Mouse (Mus musculus): ENCODE data around the gene Mymx.

The Mymx gene

GRCm38 (mm10) chr17:45596631-45597396 lies 5.1 kb downstream of the Mymx start:
- TF ChIP-seq GATA4 (IDR thresholded peaks at IDR 0.05; ENCODE audit: insufficient replicate concordance, low read length): no peak; the same call in 1 of the 2 replicates

- no peak for TF ChIP-seq GATA4 (IDR thresholded peaks at IDR 0.05; ENCODE audit: insufficient replicate concordance, low read length)
Measured at GRCm38 (mm10) chr17:45595736-45596390, 6.0 kb downstream of the Mymx start.

- no peak for TF ChIP-seq GATA4 (IDR thresholded peaks at IDR 0.05; ENCODE audit: insufficient replicate concordance, low read length)
Measured at GRCm38 (mm10) chr17:45594881-45595735, 6.8 kb downstream of the Mymx start.

GRCm38 (mm10) chr17:45594195-45594594 lies 7.7 kb downstream of the Mymx start:
- no peak for TF ChIP-seq GATA4 (IDR thresholded peaks at IDR 0.05; ENCODE audit: insufficient replicate concordance, low read length)

DNA sequence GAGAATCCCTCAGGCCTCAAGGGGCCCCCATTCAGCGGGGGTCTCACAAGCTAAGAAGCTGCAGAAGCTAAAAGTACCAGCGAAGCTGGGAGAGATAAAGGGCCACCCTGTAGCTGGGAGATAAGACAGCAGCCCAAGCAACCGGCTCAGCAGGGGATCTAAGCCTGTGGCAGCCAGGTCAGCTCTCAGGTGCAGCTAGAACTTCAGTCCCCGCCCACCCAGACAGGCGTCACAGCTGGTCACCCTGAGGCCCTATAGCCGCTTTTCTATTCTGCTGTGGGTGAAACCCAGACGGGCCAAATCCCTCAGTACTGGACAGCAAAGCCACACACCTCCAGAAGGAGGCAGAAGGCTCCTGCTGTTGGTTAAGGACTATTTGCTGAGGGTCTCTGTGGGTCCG lies 8.4 kb downstream of the Mymx start:
- TF ChIP-seq GATA4 (IDR thresholded peaks at IDR 0.05; ENCODE audit: insufficient replicate concordance, low read length): no peak

DNA sequence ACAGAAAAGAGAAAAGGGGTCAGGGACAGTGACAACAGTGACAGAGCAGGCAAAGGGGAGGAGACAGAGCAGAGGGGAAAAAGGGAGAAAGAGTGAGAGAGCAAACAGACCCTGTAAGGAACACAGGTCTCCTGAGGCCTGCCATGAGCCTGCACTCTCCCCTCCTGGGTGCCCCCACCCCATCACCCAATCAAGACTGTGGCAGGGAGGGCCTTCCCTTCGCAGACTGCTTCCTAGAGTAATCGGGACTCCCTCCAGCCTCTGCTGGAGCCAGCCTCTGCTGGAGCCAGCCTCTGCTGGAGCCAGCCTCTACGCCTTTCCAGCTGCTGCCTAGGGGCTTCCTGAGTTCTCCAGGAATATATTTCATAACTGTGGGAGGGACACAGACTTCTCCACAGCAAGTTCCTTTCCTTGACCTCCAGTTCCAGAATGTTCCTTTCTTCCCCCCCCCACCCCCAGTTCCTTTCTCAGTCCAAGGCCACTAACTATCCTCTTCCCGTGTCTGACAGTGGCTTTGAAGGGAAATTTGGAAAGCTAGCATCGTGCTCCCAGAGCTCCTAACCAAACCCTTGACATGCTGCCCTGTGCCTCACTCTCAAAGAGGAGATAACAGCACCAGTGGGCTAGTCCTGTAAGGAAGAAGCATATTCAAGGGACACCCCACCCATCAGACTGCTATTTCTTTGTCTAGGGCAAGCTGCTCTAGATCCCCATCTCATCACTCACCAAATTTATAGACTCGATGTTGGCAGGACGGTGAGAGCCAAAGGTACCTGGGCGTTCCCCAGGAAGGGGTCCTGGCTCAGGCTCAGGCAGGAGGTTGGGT lies 9.1 kb downstream of the Mymx start:
- TF ChIP-seq GATA4 (IDR thresholded peaks at IDR 0.05; ENCODE audit: insufficient replicate concordance, low read length): peak; percentile 15; the same call in 1 of the 2 replicates

- no peak for TF ChIP-seq GATA4 (IDR thresholded peaks at IDR 0.05; ENCODE audit: insufficient replicate concordance, low read length)
Measured at GRCm38 (mm10) chr17:45591701-45592605, 9.9 kb downstream of the Mymx start.

- no peak for TF ChIP-seq GATA4 (IDR thresholded peaks at IDR 0.05; ENCODE audit: insufficient replicate concordance, low read length)
Measured at GRCm38 (mm10) chr17:45590410-45590809, 11.5 kb downstream of the Mymx start.

DNA sequence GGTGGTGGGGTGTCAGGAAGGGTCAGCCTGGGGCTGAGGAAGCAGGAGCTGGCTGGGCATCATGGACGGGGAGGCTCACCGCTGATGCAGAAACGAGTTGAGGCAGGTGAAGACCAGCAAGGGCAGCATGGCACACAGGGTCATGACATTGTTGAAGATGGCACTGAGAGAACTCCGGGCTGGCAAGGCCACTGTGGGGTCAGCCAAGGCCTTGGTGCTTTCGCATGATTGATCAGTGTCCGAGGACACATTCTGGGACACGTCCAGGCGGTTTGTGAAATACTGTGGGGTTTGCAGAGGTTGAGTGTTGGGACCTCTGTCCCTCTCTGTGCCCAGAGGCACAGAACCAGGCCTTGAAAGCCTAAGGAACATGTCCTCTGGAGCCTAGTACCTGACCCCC lies 12.1 kb downstream of the Mymx start:
- TF ChIP-seq GATA4 (IDR thresholded peaks at IDR 0.05; ENCODE audit: insufficient replicate concordance, low read length): no peak

GRCm38 (mm10) chr17:45589236-45589635 lies 12.7 kb downstream of the Mymx start:
- TF ChIP-seq GATA4 (IDR thresholded peaks at IDR 0.05; ENCODE audit: insufficient replicate concordance, low read length): no peak

DNA sequence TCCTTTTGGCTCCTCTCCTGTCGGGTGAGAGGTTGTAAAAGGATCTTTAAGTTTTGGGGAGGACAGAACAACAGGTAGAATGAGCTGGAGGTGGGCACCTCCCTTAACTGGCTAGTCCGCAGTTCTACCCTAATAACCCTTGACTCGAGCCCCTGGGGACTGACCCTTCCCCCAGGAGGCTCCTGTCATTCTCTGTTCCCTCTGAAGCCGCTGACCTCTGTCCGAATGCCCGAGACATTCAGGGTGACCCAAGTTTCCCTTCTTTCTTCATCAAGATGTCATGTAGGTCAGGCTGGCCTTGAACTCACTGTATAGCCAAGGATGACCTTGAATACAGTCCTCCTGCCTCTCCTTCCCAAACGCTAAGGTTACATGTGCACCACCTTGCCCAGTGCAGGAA lies 13.5 kb downstream of the Mymx start:
- no peak for TF ChIP-seq GATA4 (IDR thresholded peaks at IDR 0.05; ENCODE audit: insufficient replicate concordance, low read length)

DNA sequence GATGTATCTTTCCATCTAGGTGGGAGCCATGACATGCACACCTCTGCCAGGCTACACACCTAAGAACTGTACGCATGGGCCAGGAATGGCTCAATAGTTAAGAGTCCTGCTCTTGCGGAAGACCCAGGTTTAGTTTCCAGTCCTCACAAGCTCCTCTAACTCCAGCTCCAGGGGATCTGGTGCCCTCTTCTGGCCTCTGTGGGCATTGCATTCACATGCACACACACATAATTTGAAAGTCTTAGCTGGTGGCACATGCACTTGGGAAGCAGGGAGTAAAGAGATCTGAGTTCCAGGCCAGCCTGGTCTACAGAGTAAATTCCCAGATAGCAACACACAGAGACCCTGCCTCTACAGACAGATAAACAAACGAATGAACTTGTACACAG lies 15.5 kb downstream of the Mymx start:
- TF ChIP-seq GATA4 (IDR thresholded peaks at IDR 0.05; ENCODE audit: insufficient replicate concordance, low read length): no peak

DNA sequence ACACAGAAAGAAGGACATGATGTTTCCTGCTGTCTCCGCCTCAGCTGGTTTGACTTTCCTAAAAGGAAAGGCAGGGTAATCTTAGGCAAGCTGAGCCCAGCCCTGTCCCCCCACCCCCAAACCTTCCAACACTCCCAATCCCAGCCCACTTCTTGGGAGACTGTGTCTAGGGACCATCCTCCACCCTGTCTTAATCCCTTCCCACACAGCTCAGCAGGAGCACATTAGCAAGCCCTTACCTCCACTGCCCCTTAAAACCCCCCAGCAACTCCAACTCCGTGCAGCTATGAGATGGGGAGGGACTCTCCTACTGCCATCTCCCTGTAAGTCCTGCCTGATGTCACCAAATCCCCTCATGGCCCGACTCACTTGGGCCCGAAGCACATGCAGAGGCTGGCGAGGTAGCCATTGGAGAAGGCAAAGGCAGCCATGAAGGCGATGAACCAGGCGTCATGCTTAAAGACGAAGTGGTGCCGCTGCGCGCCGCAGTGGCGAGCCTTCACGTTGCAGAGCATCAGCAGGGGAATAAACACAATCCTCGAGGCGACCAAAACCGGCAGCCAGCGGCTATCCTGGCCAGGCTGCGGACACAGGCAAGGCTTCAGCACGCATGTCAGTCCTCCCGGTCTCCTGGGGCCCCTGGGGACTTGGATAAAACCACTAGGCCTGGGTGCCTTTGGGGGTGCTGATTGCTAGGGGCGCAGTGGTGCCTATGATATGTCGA lies 16.0 kb downstream of the Mymx start:
- TF ChIP-seq GATA4 (IDR thresholded peaks at IDR 0.05; ENCODE audit: insufficient replicate concordance, low read length): no peak

All from liver, adult (tissue).